Mouse (Mus musculus) lung, embryonic 14.5 days (tissue): ENCODE data around the gene Zfp36l1. TPM values are rescaled to one million over a fixed set of nuclear protein-coding genes. Genes with fewer than 3 reads are reported as not detected.
A peak's percentile ranks its signal among the peaks of the same experiment; 100 is the strongest.
"Not testable (repeated sequence)": the region's sequence is repeated elsewhere in the genome, so short reads cannot be mapped to it uniquely, and the experiment has no call there.

Source experiments
- ATAC-seq: fragments of 200-750 bp; cut with Nextera tagmentation; 2 replicates; pipeline ENCODE4 v1.8.0; 2017; ENCODE audit warnings: mild to moderate bottlenecking, moderate TSS enrichment, moderate library complexity; ENCODE audit not compliant: insufficient read depth
- DNase-seq: peaks from one replicate; pipeline ENCODE4 v3.0.0-alpha.2; 2015
- H3K27ac ChIP-seq: fragments of 300-500 bp; sonication (generic); 2 replicates; pipeline ENCODE4 v1.5.1; 2014; ENCODE audit warnings: low read depth, mild to moderate bottlenecking, moderate library complexity
- H3K27me3 ChIP-seq: fragments of 300-500 bp; sonication (generic); 2 replicates; pipeline ENCODE4 v1.6.1; 2014; ENCODE audit warnings: low read length, control low read depth; ENCODE audit not compliant: insufficient read depth
- H3K36me3 ChIP-seq: fragments of 300-500 bp; sonication (generic); 2 replicates; pipeline ENCODE4 v1.6.1; 2014; ENCODE audit warnings: control low read depth; ENCODE audit not compliant: insufficient read depth
- H3K4me1 ChIP-seq: fragments of 300-500 bp; sonication (generic); 2 replicates; pipeline ENCODE4 v1.6.1; 2014; ENCODE audit warnings: antibody characterized with exemption, control low read depth; ENCODE audit not compliant: insufficient read depth
- H3K4me2 ChIP-seq: fragments of 300-500 bp; sonication (generic); 2 replicates; pipeline ENCODE4 v1.6.1; 2014; ENCODE audit warnings: mild to moderate bottlenecking
- H3K4me3 ChIP-seq: fragments of 300-500 bp; sonication (generic); 2 replicates; pipeline ENCODE4 v1.5.1; 2014; ENCODE audit warnings: low read depth, low read length
- H3K9ac ChIP-seq: fragments of 300-500 bp; sonication (generic); 2 replicates; pipeline ENCODE4 v1.6.1; 2014
- H3K9me3 ChIP-seq: fragments of 300-500 bp; sonication (generic); 2 replicates; pipeline ENCODE4 v1.6.1; 2016; ENCODE audit warnings: low read depth, low read length, control low read depth
- CTCF ChIP-seq: IDR thresholded peaks from 2 replicates; pipeline ENCODE4 v1.5.1; 2016; ENCODE audit warnings: antibody characterized with exemption, low read depth
- WGBS: fragments of 180-500 bp; shearing (Covaris S2); extraction: QIAGEN DNeasy Blood & Tissue Kit; methylation state at CpG from one replicate; pipeline ENCODE4 v1.1.7; 2014; 5-methylcytosine and 5-hydroxymethylcytosine counted together
- polyA plus RNA-seq: library from polyadenylated mRNA; unstranded; fragments of >200 nt; fragmentation: Nextera tagmentation; extraction: Ambion mirVana; gene quantifications from 2 replicates; pipeline ENCODE4 v1.2.1, GENCODE M21; 2014

Zfp36l1 gene
- polyA plus RNA-seq, 1 experiment from 2014 or later: 190 TPM

DNA sequence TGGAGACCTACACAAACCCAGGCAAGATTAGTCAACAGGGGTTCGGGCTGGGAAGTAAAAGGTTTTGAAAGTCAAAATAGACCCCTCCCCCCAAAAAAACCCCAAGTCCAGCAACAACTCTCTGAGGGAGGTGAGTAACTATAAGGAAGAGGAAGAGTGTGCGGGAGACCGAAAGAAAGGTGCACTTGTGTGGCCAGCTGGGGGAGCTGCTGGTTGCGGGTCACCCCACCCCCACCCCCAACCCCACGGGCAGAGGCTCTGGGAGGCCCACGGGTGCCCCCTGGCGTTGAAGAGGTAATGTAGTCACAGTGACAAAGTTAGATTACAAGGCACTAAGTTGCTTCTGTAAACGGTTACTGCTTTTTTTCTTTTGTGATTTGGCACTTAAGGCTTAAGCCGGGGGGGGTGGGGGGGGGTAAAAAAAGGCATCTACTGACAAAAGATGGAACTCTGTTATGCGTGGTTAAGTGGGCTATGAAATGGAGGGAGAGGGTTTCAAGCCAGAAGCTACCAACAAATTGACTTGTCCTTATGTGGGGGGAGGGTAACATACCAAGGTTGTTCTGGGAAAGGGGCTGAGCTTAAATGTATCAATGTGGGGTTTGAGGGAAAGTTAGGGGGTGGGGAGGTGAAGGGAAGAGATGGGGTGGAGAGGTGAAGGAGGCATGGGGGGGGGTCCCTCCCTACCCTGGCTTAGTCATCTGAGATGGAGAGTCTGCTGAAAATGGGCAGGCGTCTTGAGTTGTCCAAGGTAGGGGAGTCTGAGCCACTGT lies 3.7 kb downstream of the Zfp36l1 start:
- peak overlapping the region; percentile 100 for H3K9ac ChIP-seq
- TF ChIP-seq CTCF: peak; percentile 83
- ATAC-seq, H3K4me1 ChIP-seq, H3K9me3 ChIP-seq, H3K27me3 ChIP-seq: not testable (repeated sequence)
- DNase-seq: peak; percentile 88
- 3% methylated on average over 11 of the region's 11 CpGs for WGBS
- peak overlapping the region; percentile 96 for H3K4me3 ChIP-seq
- peak overlapping the region; percentile 98 for H3K4me2 ChIP-seq
- H3K27ac ChIP-seq: peak overlapping the region; percentile 99
- H3K36me3 ChIP-seq: peaks cover 48% of the 10 kb centered on the region

DNA sequence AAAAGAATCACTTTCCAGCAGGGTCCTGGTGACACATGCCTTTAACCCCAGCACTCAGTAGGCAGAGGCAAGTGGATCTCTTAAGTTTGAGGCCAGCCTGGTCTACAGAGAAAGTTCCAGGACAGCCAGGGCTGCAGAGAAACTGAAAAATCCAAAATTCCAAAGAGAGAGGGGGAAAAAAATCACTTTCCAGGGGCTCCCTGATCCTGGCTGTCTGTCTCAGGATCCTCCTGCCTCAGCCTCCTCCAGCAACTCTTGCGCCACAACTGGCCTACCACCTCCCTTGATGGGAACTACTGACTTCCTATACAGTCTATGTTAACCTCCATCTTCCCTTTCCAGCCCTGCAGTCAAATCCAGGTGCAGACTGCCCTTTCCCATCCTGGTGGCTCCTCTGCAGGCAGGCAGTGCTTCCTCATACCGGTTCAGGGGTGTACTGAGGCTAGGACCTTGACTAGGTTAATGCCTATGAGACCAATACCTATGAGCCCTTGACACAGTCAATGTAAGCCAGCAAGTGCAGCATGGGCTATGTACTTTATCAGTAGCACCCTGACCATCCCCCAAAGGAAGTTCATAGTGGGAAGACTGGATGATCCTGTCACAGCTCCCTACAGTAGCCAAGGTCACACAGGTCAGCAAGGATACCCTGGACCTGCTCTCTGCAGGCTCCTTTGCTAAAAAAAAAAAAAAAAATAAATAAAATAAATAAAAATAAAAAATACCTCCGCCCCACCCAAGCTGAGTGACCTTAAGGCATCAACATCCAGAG lies 5.7 kb downstream of the Zfp36l1 start:
- no peak overlapping the region for H3K4me2 ChIP-seq
- no peaks in the 10 kb centered on the region for H3K9me3 ChIP-seq
- ATAC-seq: peak; percentile 6; the same call in 1 of the 2 replicates
- peak; percentile 61 for DNase-seq
- no peak overlapping the region for H3K9ac ChIP-seq
- peak overlapping the region; percentile 60 for H3K27ac ChIP-seq
- peaks cover 48% of the 10 kb centered on the region for H3K36me3 ChIP-seq
- TF ChIP-seq CTCF: no peak
- WGBS: 93% methylated on average over 3 of the region's 3 CpGs
- H3K4me3 ChIP-seq: no peak overlapping the region
- H3K4me1 ChIP-seq: no peaks in the 10 kb centered on the region
- no peaks in the 10 kb centered on the region for H3K27me3 ChIP-seq

GRCm38 (mm10) chr12:80106138-80106895 lies 6.5 kb downstream of the Zfp36l1 start:
- DNase-seq: peak; percentile 58
- TF ChIP-seq CTCF: no peak
- no peaks in the 10 kb centered on the region for H3K9me3 ChIP-seq
- WGBS: 74% methylated on average over 4 of the region's 4 CpGs
- H3K4me2 ChIP-seq: no peak overlapping the region
- no peak overlapping the region for H3K4me3 ChIP-seq
- peak overlapping the region; percentile 60 for H3K27ac ChIP-seq
- ATAC-seq: 0 out of 2 replicates have a peak, but pooled peaks have one; percentile 0
- no peak overlapping the region for H3K9ac ChIP-seq
- peaks cover 43% of the 10 kb centered on the region for H3K36me3 ChIP-seq
- H3K27me3 ChIP-seq: no peaks in the 10 kb centered on the region
- no peaks in the 10 kb centered on the region for H3K4me1 ChIP-seq

GRCm38 (mm10) chr12:80103521-80103973 lies 9.3 kb downstream of the Zfp36l1 start:
- 33% methylated on average over 5 of the region's 5 CpGs for WGBS
- Histone ChIP-seq H3K27me3 (no peaks in the 10 kb centered on the region), H3K36me3 (peaks cover 16% of the 10 kb centered on the region), H3K4me2 (0 out of 2 replicates have a peak overlapping the region, but pooled peaks have one; percentile 2), H3K9ac (no peak overlapping the region), H3K4me1 (no peaks in the 10 kb centered on the region; the same call in 1 of the 2 replicates), H3K27ac (peak overlapping the region; percentile 84), H3K4me3 (no peak overlapping the region), H3K9me3 (no peaks in the 10 kb centered on the region)
- DNase-seq (peak; percentile 78), ATAC-seq (peak; percentile 48)
- TF ChIP-seq CTCF: no peak

- no peaks in the 10 kb centered on the region for H3K9me3 ChIP-seq
- H3K4me3 ChIP-seq: no peak overlapping the region
- TF ChIP-seq CTCF: no peak
- 37% methylated on average over 4 of the region's 4 CpGs for WGBS
- 0 out of 2 replicates have a peak overlapping the region, but pooled peaks have one; percentile 2 for H3K4me2 ChIP-seq
- no peak overlapping the region for H3K9ac ChIP-seq
- H3K27ac ChIP-seq: peak overlapping the region; percentile 84
- no peaks in the 10 kb centered on the region; the same call in 1 of the 2 replicates for H3K4me1 ChIP-seq
- H3K36me3 ChIP-seq: peaks cover 16% of the 10 kb centered on the region
- ATAC-seq: no peak
- H3K27me3 ChIP-seq: no peaks in the 10 kb centered on the region
- DNase-seq: peak; percentile 49
These were observed 9.7 kb downstream of the Zfp36l1 start for GRCm38 (mm10) chr12:80103089-80103488.

GRCm38 (mm10) chr12:80098825-80099224 lies 14.0 kb downstream of the Zfp36l1 start:
- 63% methylated on average over 1 of the region's 1 CpGs for WGBS
- no peak for TF ChIP-seq CTCF
- H3K9me3 ChIP-seq: no peaks in the 10 kb centered on the region
- H3K27ac ChIP-seq: peak overlapping the region; percentile 4
- ATAC-seq (no peak), DNase-seq (peak; percentile 21)
- H3K36me3 ChIP-seq: no peaks in the 10 kb centered on the region
- no peak overlapping the region for H3K4me3 ChIP-seq
- H3K4me1 ChIP-seq: no peaks in the 10 kb centered on the region; the same call in 1 of the 2 replicates
- H3K9ac ChIP-seq: no peak overlapping the region
- H3K27me3 ChIP-seq: no peaks in the 10 kb centered on the region
- no peak overlapping the region for H3K4me2 ChIP-seq
